ENCODE assay signal across 11 mouse cellular contexts in genomic region chr12:71036729-71037404, GRCm38 (mm10). TPM values are rescaled to one million over a fixed set of nuclear protein-coding genes. Genes with fewer than 3 reads are reported as not detected.
DNase-seq lines count a peak whose midpoint lies in the region; ATAC-seq lines count a peak whose summit lies in the region.
"Had no signal": no experiment of that assay in that cellular context is flagged by ENCODE, and none has a peak within 500 bp of the region (broad histone marks: within the 10 kb centered on the region; RNA-seq: fewer than 3 reads in every experiment).

No protein-coding gene starts in this region.

- peak; percentile 84 for ATAC-seq in liver, embryonic 13.5 days (ENCODE audit: low read depth)
- no peak for ATAC-seq in hindbrain, embryonic 11.5 days (ENCODE audit: low FRiP score)

- no peaks in the 10 kb centered on the region for H3K9me3 ChIP-seq in liver, embryonic 13.5 days (replicated peaks)
- H3K9me3 ChIP-seq in hindbrain, embryonic 11.5 days (ENCODE audit: control insufficient read depth, low read length), result no peaks in the 10 kb centered on the region
- H3K9me3 ChIP-seq: embryonic facial prominence, embryonic 12.5 days; limb, embryonic 12.5 days; neural tube, embryonic 13.5 days had no signal

- peak overlapping the region; percentile 53 for H3K27ac ChIP-seq in liver, embryonic 13.5 days
- no peak overlapping the region for H3K27ac ChIP-seq in hindbrain, embryonic 11.5 days (ENCODE audit: low read depth, low read length)
- H3K27ac ChIP-seq: embryonic facial prominence, embryonic 12.5 days; limb, embryonic 12.5 days; neural tube, embryonic 13.5 days had no signal

- H3K9ac ChIP-seq in liver, embryonic 13.5 days, result no peak overlapping the region
- H3K9ac ChIP-seq in hindbrain, embryonic 11.5 days (ENCODE audit: low read depth, low read length), result no peak overlapping the region
- H3K9ac ChIP-seq: embryonic facial prominence, embryonic 12.5 days; limb, embryonic 12.5 days; neural tube, embryonic 13.5 days had no signal

- H3K36me3 ChIP-seq in liver, embryonic 13.5 days, result peaks cover 79% of the 10 kb centered on the region
- H3K36me3 ChIP-seq in hindbrain, embryonic 11.5 days (ENCODE audit: control insufficient read depth, insufficient read depth, low read length), result 0 out of 2 replicates have a peak, but pooled peaks cover 2% of the 10 kb centered on the region

- no peaks in the 10 kb centered on the region for H3K27me3 ChIP-seq in liver, embryonic 13.5 days
- no peaks in the 10 kb centered on the region for H3K27me3 ChIP-seq in hindbrain, embryonic 11.5 days (ENCODE audit: control insufficient read depth, insufficient read depth, low read length)
- H3K27me3 ChIP-seq: embryonic facial prominence, embryonic 12.5 days; limb, embryonic 12.5 days; neural tube, embryonic 13.5 days had no signal

- H3K4me2 ChIP-seq in liver, embryonic 13.5 days, result no peak overlapping the region
- no peak overlapping the region for H3K4me2 ChIP-seq in hindbrain, embryonic 11.5 days (replicated peaks; ENCODE audit: low read depth, low read length)
- H3K4me2 ChIP-seq: embryonic facial prominence, embryonic 12.5 days; limb, embryonic 12.5 days; neural tube, embryonic 13.5 days had no signal

- intact Hi-C loops in gastrocnemius, postnatal 14 days (cut with DNase I; ENCODE audit: low total_unique reads), result no loop called here

- peak; percentile 49 for DNase-seq in 3134 (ENCODE audit: extremely low read depth, insufficient read length, low spot score)
- DNase-seq in CD4-positive helper T cell, adult 2 months (ENCODE audit: low read depth, low spot score), result peak; percentile 31
- peak; percentile 93 for DNase-seq in ZHBTc4 (ENCODE audit: low read depth, low spot score)
- DNase-seq in liver, embryonic 13.5 days, result peak; percentile 48
- no peak for DNase-seq in hindbrain, embryonic 11.5 days (ENCODE audit: low spot score)
- DNase-seq in kidney, adult 9 months, result no peak
- DNase-seq in gastrocnemius, postnatal 14 days, result no peak
- DNase-seq: right cerebral cortex, postnatal 14 days had no signal

- H3K4me3 ChIP-seq in liver, embryonic 13.5 days (replicated peaks), result no peak overlapping the region
- H3K4me3 ChIP-seq in hindbrain, embryonic 11.5 days (ENCODE audit: low read depth, low read length), result no peak overlapping the region
- H3K4me3 ChIP-seq: embryonic facial prominence, embryonic 12.5 days; limb, embryonic 12.5 days; neural tube, embryonic 13.5 days had no signal

- WGBS in liver, embryonic 13.5 days (ENCODE audit: insufficient replicate concordance), result 83% methylated on average over 12 of the region's 12 CpGs
- WGBS in hindbrain, embryonic 11.5 days, result 93% methylated on average over 12 of the region's 12 CpGs

- H3K4me1 ChIP-seq in liver, embryonic 13.5 days (replicated peaks), result peaks cover 12% of the 10 kb centered on the region
- H3K4me1 ChIP-seq in hindbrain, embryonic 11.5 days (replicated peaks; ENCODE audit: control insufficient read depth, insufficient read depth, low read length), result no peaks in the 10 kb centered on the region
- H3K4me1 ChIP-seq: embryonic facial prominence, embryonic 12.5 days; limb, embryonic 12.5 days; neural tube, embryonic 13.5 days had no signal

RNA-seq across cellular contexts. Expression of gene Arid4a, which starts 21.1 kb away (rescaled TPM):
- 24.1 and 27.4 TPM in 2 replicates for polyA plus RNA-seq in liver, embryonic 13.5 days (2015; fragmentation: Nextera tagmentation; extraction: Ambion mirVana)
- 32.8 and 38.4 TPM in 2 replicates for polyA plus RNA-seq in hindbrain, embryonic 11.5 days (2014; fragmentation: Nextera tagmentation; extraction: Ambion mirVana)
- total RNA-seq in gastrocnemius, postnatal 14 days (2021), result 1 to 10 TPM; 8.4 to 8.5 TPM

Comparison
In these comparisons a context has a peak if more than half of its experiments do, and no peak if none do; other contexts are left out.
1. DNase-seq: peak in 3134 (single experiment), CD4-positive helper T cell, adult 2 months (single experiment), ZHBTc4 (single experiment) and liver, embryonic 13.5 days (single experiment); none in hindbrain, embryonic 11.5 days (single experiment), kidney, adult 9 months (single experiment) and gastrocnemius, postnatal 14 days (single experiment).